Mouse (Mus musculus): ENCODE data around the gene Taar8c. TPM values are rescaled to one million over a fixed set of nuclear protein-coding genes. Genes with fewer than 3 reads are reported as not detected.
"Not testable (repeated sequence)": the region's sequence is repeated elsewhere in the genome, so short reads cannot be mapped to it uniquely, and the experiment has no call there.

Taar8c gene
- total RNA-seq, 1 experiment from 2014 or later: not detected

DNA sequence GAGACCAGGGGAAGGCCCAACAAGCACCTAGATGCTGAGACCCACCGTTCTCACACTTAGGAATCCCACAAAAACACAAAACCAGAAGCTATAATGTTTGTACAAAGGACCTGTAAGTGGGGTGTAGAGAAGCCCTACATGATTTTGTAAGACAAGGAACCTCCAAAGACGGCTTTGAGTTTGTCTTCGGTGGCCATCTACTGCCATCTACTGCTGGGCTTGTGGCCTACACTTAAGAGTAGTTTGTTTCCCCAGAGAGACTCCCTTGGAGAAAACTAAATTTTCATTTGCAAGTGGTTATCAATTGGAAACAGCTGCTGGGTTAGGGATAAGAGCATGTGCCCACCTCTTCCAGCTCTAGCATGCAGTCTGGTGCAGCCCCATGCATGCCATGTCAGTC is 21.5 kb downstream of the Taar8c start:
- no peak for ATAC-seq (ENCODE audit: extremely low read depth, insufficient number of reproducible peaks, low FRiP score, poor library complexity, severe bottlenecking)

DNA sequence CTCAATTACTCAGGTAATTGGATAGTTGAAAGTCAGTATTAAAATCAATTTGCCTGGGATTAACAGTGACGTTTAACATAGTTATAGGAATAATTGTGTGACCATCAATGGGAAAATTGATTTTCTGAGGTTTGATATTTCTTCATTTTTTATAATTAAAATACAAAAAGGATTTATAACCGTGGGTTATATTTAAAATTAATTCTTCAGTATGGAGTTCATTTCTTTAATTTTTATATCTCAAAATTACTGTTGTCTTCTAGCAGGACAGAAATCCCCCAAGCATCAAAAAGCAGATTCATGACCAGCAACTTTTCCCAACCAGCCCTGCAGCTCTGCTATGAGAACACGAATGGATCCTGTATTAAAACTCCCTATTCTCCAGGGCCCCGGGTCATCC is 25.5 kb downstream of the Taar8c start, which contains the start of gene Taar8a:
Gene Taar8a, plus strand, starts transcription at position 301 of the 400 bp plus-strand sequence.
- ATAC-seq (ENCODE audit: extremely low read depth, insufficient number of reproducible peaks, low FRiP score, poor library complexity, severe bottlenecking): not testable (repeated sequence)

DNA sequence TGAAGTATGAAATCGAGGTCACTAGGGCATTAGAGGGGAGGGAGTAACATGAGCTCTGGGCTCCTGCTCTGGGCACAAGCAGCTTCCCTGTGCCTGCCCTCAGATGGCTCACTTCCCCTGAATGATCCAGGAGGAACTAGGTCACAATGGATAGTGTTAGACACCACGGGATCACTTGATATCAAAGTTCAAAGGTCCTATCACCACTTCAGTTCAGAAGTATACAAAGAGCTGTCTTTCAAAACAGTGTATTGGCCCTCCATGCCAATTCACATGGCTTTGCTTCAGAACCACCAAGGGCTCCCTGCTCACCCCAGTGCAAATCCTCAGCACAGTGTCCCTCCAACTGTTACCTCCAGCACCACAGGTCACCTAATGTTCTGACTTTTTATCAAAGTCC is 27.0 kb downstream of the Taar8c start:
- not testable (repeated sequence) for ATAC-seq (ENCODE audit: extremely low read depth, insufficient number of reproducible peaks, low FRiP score, poor library complexity, severe bottlenecking)

- no peak for ATAC-seq (ENCODE audit: extremely low read depth, insufficient number of reproducible peaks, low FRiP score, poor library complexity, severe bottlenecking)
Observed at GRCm38 (mm10) chr10:24058986-24059385, 42.7 kb downstream of the Taar8c start.

- no peak for ATAC-seq (ENCODE audit: extremely low read depth, insufficient number of reproducible peaks, low FRiP score, poor library complexity, severe bottlenecking)
Observed at GRCm38 (mm10) chr10:24052039-24052438, 49.7 kb downstream of the Taar8c start.

Other genes starting within 250 kb of the Taar8c start
- gene Vnn1, start 207.2 kb downstream of the Taar8c start, total RNA-seq (2017): 0.86 TPM in 1 of 2 replicates, not detected in the other
- not detected in 2 replicates for gene Taar1, start 181.6 kb downstream of the Taar8c start, total RNA-seq (2017)
- 0.61 TPM in 1 of 2 replicates, not detected in the other for gene Taar2, start 163.3 kb downstream of the Taar8c start, total RNA-seq (2017)
- not detected in 2 replicates for gene Taar3, start 152.4 kb downstream of the Taar8c start, total RNA-seq (2017)
- gene Taar4, start 141.4 kb downstream of the Taar8c start, total RNA-seq (2017): not detected in 2 replicates
- gene Taar5, start 131.2 kb downstream of the Taar8c start, total RNA-seq (2017): not detected in 2 replicates
- gene Taar6, start 116.3 kb downstream of the Taar8c start, total RNA-seq (2017): not detected in 2 replicates
- not detected in 2 replicates for gene Taar7a, start 108.4 kb downstream of the Taar8c start, total RNA-seq (2017)
- gene Taar7b, start 102.0 kb downstream of the Taar8c start, total RNA-seq (2017): not detected in 2 replicates
- not detected in 2 replicates for gene Taar7d, start 74.7 kb downstream of the Taar8c start, total RNA-seq (2017)
- gene Taar7e, start 64.3 kb downstream of the Taar8c start, total RNA-seq (2017): not detected in 2 replicates
- gene Taar7f, start 52.4 kb downstream of the Taar8c start, total RNA-seq (2017): not detected in 2 replicates
- gene Taar8a, start 25.4 kb downstream of the Taar8c start, total RNA-seq (2017): not detected in 2 replicates
- gene Taar8b, start 9.6 kb downstream of the Taar8c start, total RNA-seq (2017): not detected in 2 replicates
- gene Taar9, start 7.6 kb upstream of the Taar8c start, total RNA-seq (2017): not detected in 2 replicates
- 95.9 and 112 TPM in 2 replicates for gene Stx7, start 47.4 kb upstream of the Taar8c start, total RNA-seq (2017)
- gene Moxd1, start 121.6 kb upstream of the Taar8c start, total RNA-seq (2017): not detected in 2 replicates

All from neutrophil, adult 5-6 weeks (primary cell).